Mouse (Mus musculus) spleen, adult 2 months (tissue): ENCODE results near the gene Ubc.
"Not testable (repeated sequence)": the region's sequence is repeated elsewhere in the genome, so short reads cannot be mapped to it uniquely, and the experiment has no call there.

Source experiments
- CTCF ChIP-seq: fragments of 200-500 bp; IDR thresholded peaks from 2 replicates; pipeline ENCODE4 v1.5.1; 2011; ENCODE audit warnings: mild to moderate bottlenecking, inconsistent platforms; ENCODE audit not compliant: insufficient read depth, insufficient read length, insufficient replicate concordance; ENCODE audit errors: extremely low read depth
- POLR2A ChIP-seq: fragments of 200-500 bp; IDR thresholded peaks from 2 replicates; pipeline ENCODE4 v1.6.1; 2011; ENCODE audit warnings: low read depth, low read length, inconsistent platforms

DNA sequence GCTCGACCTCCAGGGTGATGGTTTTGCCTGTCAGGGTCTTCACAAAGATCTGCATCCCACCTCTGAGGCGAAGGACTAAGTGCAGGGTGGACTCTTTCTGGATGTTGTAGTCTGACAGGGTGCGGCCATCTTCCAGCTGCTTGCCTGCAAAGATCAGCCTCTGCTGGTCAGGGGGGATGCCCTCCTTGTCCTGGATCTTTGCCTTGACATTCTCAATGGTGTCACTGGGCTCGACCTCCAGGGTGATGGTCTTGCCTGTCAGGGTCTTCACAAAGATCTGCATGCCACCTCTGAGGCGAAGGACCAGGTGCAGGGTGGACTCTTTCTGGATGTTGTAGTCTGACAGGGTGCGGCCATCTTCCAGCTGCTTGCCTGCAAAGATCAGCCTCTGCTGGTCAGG lies 2.7 kb downstream of the Ubc start:
- TF ChIP-seq POLR2A, CTCF: not testable (repeated sequence)
